Mouse (Mus musculus) spleen, adult 2 months (tissue): ENCODE results near the gene Dlg5.

Experiments used
- CTCF ChIP-seq: fragments of 200-500 bp; IDR thresholded peaks from 2 replicates; pipeline ENCODE4 v1.5.1; 2011; ENCODE audit warnings: mild to moderate bottlenecking, inconsistent platforms; ENCODE audit not compliant: insufficient read depth, insufficient read length, insufficient replicate concordance; ENCODE audit errors: extremely low read depth
- POLR2A ChIP-seq: fragments of 200-500 bp; IDR thresholded peaks from 2 replicates; pipeline ENCODE4 v1.6.1; 2011; ENCODE audit warnings: low read depth, low read length, inconsistent platforms

- TF ChIP-seq CTCF (no peak), POLR2A (no peak)
Measured at GRCm38 (mm10) chr14:24176609-24177008, 69.1 kb downstream of the Dlg5 start.
